Mouse (Mus musculus) lung, postnatal 0 days (tissue): Measurements from ENCODE around the gene Stom.

Source experiments
- CTCF ChIP-seq: IDR thresholded peaks from 2 replicates; pipeline ENCODE4 v1.5.1; 2016; ENCODE audit warnings: antibody characterized with exemption, mild to moderate bottlenecking
- EP300 ChIP-seq: IDR thresholded peaks from 2 replicates; pipeline ENCODE4 v1.6.1; 2016; ENCODE audit warnings: antibody characterized with exemption, mild to moderate bottlenecking, control low read depth

DNA sequence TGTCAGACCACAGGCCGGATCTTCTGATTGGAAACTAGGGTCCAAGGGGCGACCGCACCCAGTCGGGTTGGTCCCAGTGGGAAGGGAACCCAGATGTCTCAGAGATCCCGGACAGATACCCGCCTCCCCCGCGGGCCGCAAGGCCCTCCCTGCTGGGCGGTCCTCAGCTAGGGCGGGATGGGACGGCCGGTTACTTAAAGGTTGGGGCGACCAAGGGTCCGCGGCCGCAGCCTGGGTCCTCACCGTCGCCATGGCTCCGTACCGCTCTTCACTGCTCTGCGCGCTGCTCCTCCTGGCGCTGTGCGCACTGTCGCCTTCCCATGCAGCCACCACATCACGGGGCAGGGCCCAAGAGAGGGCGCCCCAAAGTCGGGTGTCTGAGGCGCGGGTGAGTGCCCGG is 54.6 kb downstream of the Stom start:
- TF ChIP-seq EP300 (no peak), CTCF (peak; percentile 28)
